Mouse (Mus musculus): ENCODE data around the gene Mroh3. TPM values are rescaled to one million over a fixed set of nuclear protein-coding genes. Genes with fewer than 3 reads are reported as not detected.

Gene Mroh3
- total and polyA plus RNA-seq, 3 experiments = not detected

GRCm38 (mm10) chr1:136226626-136227025 lies 14.0 kb upstream of the Mroh3 start:
- WGBS = 84% methylated on average over 8 of the region's 8 CpGs
- Histone ChIP-seq H3K4me3 (no peak overlapping the region), H3K79me2 (replicated peaks; ENCODE audit: control insufficient read depth, insufficient read depth, low read length) (no peaks in the 10 kb centered on the region), H3K36me3 (ENCODE audit: control insufficient read depth, insufficient read depth, low read length) (no peaks in the 10 kb centered on the region), H3K4me1 (ENCODE audit: control insufficient read depth, insufficient read depth, low read length) (no peaks in the 10 kb centered on the region), H3K27me3 (ENCODE audit: control insufficient read depth, insufficient read depth, low read length) (peaks cover 4% of the 10 kb centered on the region), H3K9ac (ENCODE audit: low read depth, low read length) (no peak overlapping the region), H3K27ac (no peak overlapping the region)
- intact Hi-C loops (cut with DNase I) = no loop called here
- no peak for TF ChIP-seq CTCF (IDR thresholded peaks at IDR 0.05)
- no peak for TF ChIP-seq POLR2A (IDR thresholded peaks at IDR 0.05; ENCODE audit: insufficient read depth, low read depth, low read length)
- TF ChIP-seq EP300 (IDR thresholded peaks at IDR 0.05; ENCODE audit: insufficient read depth, low read depth, low read length) = no peak
- DNase-seq = no peak

GRCm38 (mm10) chr1:136225846-136226245 lies 13.2 kb upstream of the Mroh3 start:
- intact Hi-C loops (cut with DNase I) = no loop called here
- 93% methylated on average over 8 of the region's 8 CpGs for WGBS
- H3K4me3 ChIP-seq = no peak overlapping the region
- H3K79me2 ChIP-seq (replicated peaks; ENCODE audit: control insufficient read depth, insufficient read depth, low read length) = no peaks in the 10 kb centered on the region
- no peak overlapping the region for H3K27ac ChIP-seq
- DNase-seq = no peak
- no peak overlapping the region for H3K9ac ChIP-seq (ENCODE audit: low read depth, low read length)
- TF ChIP-seq POLR2A (IDR thresholded peaks at IDR 0.05; ENCODE audit: insufficient read depth, low read depth, low read length) (no peak), EP300 (IDR thresholded peaks at IDR 0.05; ENCODE audit: insufficient read depth, low read depth, low read length) (no peak), CTCF (IDR thresholded peaks at IDR 0.05) (no peak)
- H3K36me3 ChIP-seq (ENCODE audit: control insufficient read depth, insufficient read depth, low read length) = no peaks in the 10 kb centered on the region
- no peaks in the 10 kb centered on the region for H3K4me1 ChIP-seq (ENCODE audit: control insufficient read depth, insufficient read depth, low read length)
- peaks cover 2% of the 10 kb centered on the region for H3K27me3 ChIP-seq (ENCODE audit: control insufficient read depth, insufficient read depth, low read length)

- intact Hi-C loops (cut with DNase I) = no loop called here
- Histone ChIP-seq H3K9ac (ENCODE audit: low read depth, low read length) (no peak overlapping the region), H3K27ac (no peak overlapping the region), H3K36me3 (ENCODE audit: control insufficient read depth, insufficient read depth, low read length) (no peaks in the 10 kb centered on the region), H3K79me2 (replicated peaks; ENCODE audit: control insufficient read depth, insufficient read depth, low read length) (no peaks in the 10 kb centered on the region), H3K4me1 (ENCODE audit: control insufficient read depth, insufficient read depth, low read length) (no peaks in the 10 kb centered on the region), H3K4me3 (no peak overlapping the region), H3K27me3 (ENCODE audit: control insufficient read depth, insufficient read depth, low read length) (no peaks in the 10 kb centered on the region)
- TF ChIP-seq CTCF (IDR thresholded peaks at IDR 0.05) (no peak), POLR2A (IDR thresholded peaks at IDR 0.05; ENCODE audit: insufficient read depth, low read depth, low read length) (no peak), EP300 (IDR thresholded peaks at IDR 0.05; ENCODE audit: insufficient read depth, low read depth, low read length) (no peak)
- 86% methylated on average over 10 of the region's 10 CpGs for WGBS
- DNase-seq = no peak
These were observed 11.2 kb upstream of the Mroh3 start for GRCm38 (mm10) chr1:136223758-136224342.

GRCm38 (mm10) chr1:136222386-136222785 lies 9.8 kb upstream of the Mroh3 start:
- WGBS = 85% methylated on average over 10 of the region's 10 CpGs
- H3K4me3 ChIP-seq = no peak overlapping the region
- no peaks in the 10 kb centered on the region for H3K27me3 ChIP-seq (ENCODE audit: control insufficient read depth, insufficient read depth, low read length)
- intact Hi-C loops (cut with DNase I) = no loop called here
- H3K36me3 ChIP-seq (ENCODE audit: control insufficient read depth, insufficient read depth, low read length) = no peaks in the 10 kb centered on the region
- TF ChIP-seq EP300 (IDR thresholded peaks at IDR 0.05; ENCODE audit: insufficient read depth, low read depth, low read length) (no peak), CTCF (IDR thresholded peaks at IDR 0.05) (no peak), POLR2A (IDR thresholded peaks at IDR 0.05; ENCODE audit: insufficient read depth, low read depth, low read length) (no peak)
- no peak overlapping the region for H3K27ac ChIP-seq
- no peaks in the 10 kb centered on the region for H3K4me1 ChIP-seq (ENCODE audit: control insufficient read depth, insufficient read depth, low read length)
- no peak overlapping the region for H3K9ac ChIP-seq (ENCODE audit: low read depth, low read length)
- no peak for DNase-seq
- H3K79me2 ChIP-seq (replicated peaks; ENCODE audit: control insufficient read depth, insufficient read depth, low read length) = no peaks in the 10 kb centered on the region

- H3K9ac ChIP-seq (ENCODE audit: low read depth, low read length) = no peak overlapping the region
- DNase-seq = no peak
- TF ChIP-seq EP300 (IDR thresholded peaks at IDR 0.05; ENCODE audit: insufficient read depth, low read depth, low read length) (no peak), CTCF (IDR thresholded peaks at IDR 0.05) (no peak), POLR2A (IDR thresholded peaks at IDR 0.05; ENCODE audit: insufficient read depth, low read depth, low read length) (no peak)
- no peak overlapping the region for H3K4me3 ChIP-seq
- intact Hi-C loops (cut with DNase I) = no loop called here
- H3K27ac ChIP-seq = no peak overlapping the region
- no peaks in the 10 kb centered on the region for H3K27me3 ChIP-seq (ENCODE audit: control insufficient read depth, insufficient read depth, low read length)
- WGBS = 66% methylated on average over 10 of the region's 10 CpGs
- no peaks in the 10 kb centered on the region for H3K36me3 ChIP-seq (ENCODE audit: control insufficient read depth, insufficient read depth, low read length)
- H3K4me1 ChIP-seq (ENCODE audit: control insufficient read depth, insufficient read depth, low read length) = no peaks in the 10 kb centered on the region
- H3K79me2 ChIP-seq (replicated peaks; ENCODE audit: control insufficient read depth, insufficient read depth, low read length) = no peaks in the 10 kb centered on the region
These were observed 7.6 kb upstream of the Mroh3 start for GRCm38 (mm10) chr1:136220037-136220871.

- Histone ChIP-seq H3K27ac (no peak overlapping the region), H3K79me2 (replicated peaks; ENCODE audit: control insufficient read depth, insufficient read depth, low read length) (no peaks in the 10 kb centered on the region), H3K36me3 (ENCODE audit: control insufficient read depth, insufficient read depth, low read length) (no peaks in the 10 kb centered on the region), H3K4me1 (ENCODE audit: control insufficient read depth, insufficient read depth, low read length) (no peaks in the 10 kb centered on the region), H3K9ac (ENCODE audit: low read depth, low read length) (no peak overlapping the region), H3K4me3 (no peak overlapping the region), H3K27me3 (ENCODE audit: control insufficient read depth, insufficient read depth, low read length) (no peaks in the 10 kb centered on the region)
- 81% methylated on average over 15 of the region's 15 CpGs for WGBS
- DNase-seq = no peak
- no peak for TF ChIP-seq POLR2A (IDR thresholded peaks at IDR 0.05; ENCODE audit: insufficient read depth, low read depth, low read length)
- TF ChIP-seq CTCF (IDR thresholded peaks at IDR 0.05) = no peak
- TF ChIP-seq EP300 (IDR thresholded peaks at IDR 0.05; ENCODE audit: insufficient read depth, low read depth, low read length) = no peak
- intact Hi-C loops (cut with DNase I) = loop anchor here (5.0 kb wide), 1 partner anchor 162 kb away; the partner anchor contains the start of genes Ascl5 and Cacna1s
These were observed 1.7 kb upstream of the Mroh3 start for GRCm38 (mm10) chr1:136214304-136214703.

Measured in heart, adult 2 months (tissue).